Mouse (Mus musculus): ENCODE measurements at regions not wholly inside any gene's neighbourhood (a gene's known extent, or its start where the extent isn't known, plus 50 kb on each side); places are given as distances from the start of the nearest gene placed in this dataset.

DNA sequence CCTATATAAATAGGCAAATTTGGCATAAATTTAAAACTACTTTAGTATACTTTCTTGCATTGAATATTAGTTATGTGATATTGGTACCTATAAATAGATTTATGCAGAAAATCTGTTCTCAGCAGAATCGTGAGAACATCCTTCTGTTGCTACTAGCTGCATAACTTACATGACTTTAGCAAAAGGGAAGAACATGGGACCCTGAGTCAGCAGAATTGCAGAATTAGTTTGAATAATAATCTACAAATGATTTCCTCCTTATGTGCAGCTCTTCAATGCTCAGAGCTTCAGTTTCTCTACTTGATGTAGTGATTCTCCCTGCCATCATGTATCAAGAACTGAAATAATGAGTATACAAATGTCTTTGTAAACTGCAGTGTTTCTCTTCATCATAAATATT is 436.2 kb downstream of the Synb start:
- no peaks in the 10 kb centered on the region for H3K9me3 ChIP-seq (replicated peaks; ENCODE audit: control insufficient read depth, low read length)
- H3K4me3 ChIP-seq (ENCODE audit: low read depth, low read length): no peak overlapping the region
- ATAC-seq (replicated peaks; ENCODE audit: insufficient number of reproducible peaks, low FRiP score, low TSS enrichment, low read depth) (no peak), DNase-seq (ENCODE audit: low spot score) (no peak)
- no peaks in the 10 kb centered on the region for H3K36me3 ChIP-seq (replicated peaks; ENCODE audit: control insufficient read depth, insufficient read depth, low read depth, low read length)
- H3K27me3 ChIP-seq (ENCODE audit: control insufficient read depth, insufficient read depth, low read length): no peaks in the 10 kb centered on the region
- WGBS: 81% methylated on average over 1 of the region's 1 CpGs
- H3K9ac ChIP-seq (replicated peaks; ENCODE audit: low read length): no peak overlapping the region
- no peak overlapping the region for H3K27ac ChIP-seq (replicated peaks; ENCODE audit: low read depth, low read length)
- no peak overlapping the region for H3K4me2 ChIP-seq (ENCODE audit: low read depth, low read length)
- H3K4me1 ChIP-seq (ENCODE audit: control insufficient read depth, insufficient read depth, low read length): no peaks in the 10 kb centered on the region

DNA sequence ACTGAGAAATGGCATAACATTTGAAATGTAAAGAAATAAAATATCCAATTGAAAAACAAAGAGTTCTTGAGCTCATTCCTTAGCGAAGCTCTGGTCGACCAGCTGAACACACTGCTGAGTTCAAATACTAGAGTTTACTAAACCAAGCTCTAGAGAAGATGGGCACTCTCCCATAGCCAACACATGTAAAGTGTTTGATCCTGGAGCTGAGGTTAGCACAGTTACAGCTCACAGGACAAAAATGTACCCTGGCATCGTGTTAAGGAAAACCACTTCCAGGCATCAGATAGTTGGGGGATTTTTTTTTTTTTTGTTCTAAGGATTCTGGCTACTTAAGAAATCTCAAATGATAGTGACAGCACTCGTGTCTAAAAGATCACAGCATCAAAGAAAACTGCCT is 445.6 kb downstream of the Synb start:
- ATAC-seq (replicated peaks; ENCODE audit: insufficient number of reproducible peaks, low FRiP score, low TSS enrichment, low read depth) (no peak), DNase-seq (ENCODE audit: low spot score) (no peak)
- Histone ChIP-seq H3K4me3 (ENCODE audit: low read depth, low read length) (no peak overlapping the region), H3K9ac (replicated peaks; ENCODE audit: low read length) (no peak overlapping the region), H3K27me3 (ENCODE audit: control insufficient read depth, insufficient read depth, low read length) (no peaks in the 10 kb centered on the region), H3K4me1 (ENCODE audit: control insufficient read depth, insufficient read depth, low read length) (no peaks in the 10 kb centered on the region), H3K27ac (replicated peaks; ENCODE audit: low read depth, low read length) (no peak overlapping the region), H3K36me3 (replicated peaks; ENCODE audit: control insufficient read depth, insufficient read depth, low read depth, low read length) (no peaks in the 10 kb centered on the region), H3K9me3 (replicated peaks; ENCODE audit: control insufficient read depth, low read length) (no peaks in the 10 kb centered on the region), H3K4me2 (ENCODE audit: low read depth, low read length) (no peak overlapping the region)
- WGBS: 80% methylated on average over 4 of the region's 4 CpGs

DNA sequence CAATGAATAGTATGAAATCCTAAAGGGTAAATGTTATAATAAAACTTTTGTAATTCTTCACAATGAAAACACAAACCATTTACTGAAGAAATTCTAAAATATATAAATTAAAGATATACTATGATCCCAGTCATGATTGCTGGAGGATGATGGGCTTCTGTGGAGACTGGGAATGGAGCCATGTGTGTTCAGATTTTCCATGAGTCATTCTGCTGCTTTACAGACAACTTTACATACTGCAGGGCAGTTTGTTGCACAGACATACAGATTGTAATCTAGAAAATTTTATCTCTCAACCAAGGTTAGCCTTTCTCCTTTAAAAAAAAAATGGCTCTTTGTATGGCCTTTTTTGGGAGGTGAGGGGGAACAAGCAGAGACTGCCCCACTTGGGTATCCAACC is 446.5 kb downstream of the Synb start:
- ATAC-seq (replicated peaks; ENCODE audit: insufficient number of reproducible peaks, low FRiP score, low TSS enrichment, low read depth): no peak
- Histone ChIP-seq H3K4me2 (ENCODE audit: low read depth, low read length) (no peak overlapping the region), H3K36me3 (replicated peaks; ENCODE audit: control insufficient read depth, insufficient read depth, low read depth, low read length) (no peaks in the 10 kb centered on the region)

DNA sequence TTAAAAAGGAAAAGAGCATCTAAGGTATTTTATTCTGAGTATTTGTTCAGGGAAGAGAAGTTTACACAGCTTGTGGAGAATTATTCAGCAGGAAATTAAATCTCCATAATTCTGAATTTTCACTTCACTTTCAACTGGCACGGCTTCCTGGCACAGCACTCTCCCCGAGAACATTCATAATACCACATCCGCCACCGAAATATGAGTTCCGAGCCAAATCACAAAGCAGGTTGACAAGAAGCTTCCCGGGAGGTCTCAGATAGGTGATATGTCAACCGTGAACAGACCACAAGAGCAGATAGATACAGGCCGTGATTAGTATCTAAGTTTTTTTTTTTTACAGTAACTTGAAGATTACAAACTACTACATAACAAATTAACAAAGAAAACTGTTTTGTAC is 473.9 kb downstream of the Synb start:
- 90% methylated on average over 8 of the region's 8 CpGs for WGBS
- Histone ChIP-seq H3K4me3 (ENCODE audit: low read depth, low read length) (no peak overlapping the region), H3K27me3 (ENCODE audit: control insufficient read depth, insufficient read depth, low read length) (no peaks in the 10 kb centered on the region), H3K4me1 (ENCODE audit: control insufficient read depth, insufficient read depth, low read length) (no peaks in the 10 kb centered on the region), H3K36me3 (replicated peaks; ENCODE audit: control insufficient read depth, insufficient read depth, low read depth, low read length) (no peaks in the 10 kb centered on the region), H3K9ac (replicated peaks; ENCODE audit: low read length) (no peak overlapping the region), H3K27ac (replicated peaks; ENCODE audit: low read depth, low read length) (no peak overlapping the region), H3K4me2 (ENCODE audit: low read depth, low read length) (no peak overlapping the region), H3K9me3 (replicated peaks; ENCODE audit: control insufficient read depth, low read length) (no peaks in the 10 kb centered on the region)
- no peak for ATAC-seq (replicated peaks; ENCODE audit: insufficient number of reproducible peaks, low FRiP score, low TSS enrichment, low read depth)
- DNase-seq (ENCODE audit: low spot score): no peak

More for the DNA sequence above, 446.5 kb downstream of the Synb start:
- Histone ChIP-seq H3K27me3 (ENCODE audit: control insufficient read depth, insufficient read depth, low read length) (no peaks in the 10 kb centered on the region), H3K9ac (replicated peaks; ENCODE audit: low read length) (no peak overlapping the region), H3K9me3 (replicated peaks; ENCODE audit: control insufficient read depth, low read length) (no peaks in the 10 kb centered on the region), H3K27ac (replicated peaks; ENCODE audit: low read depth, low read length) (no peak overlapping the region), H3K4me3 (ENCODE audit: low read depth, low read length) (no peak overlapping the region), H3K4me1 (ENCODE audit: control insufficient read depth, insufficient read depth, low read length) (no peaks in the 10 kb centered on the region)
- no peak for DNase-seq (ENCODE audit: low spot score)

DNA sequence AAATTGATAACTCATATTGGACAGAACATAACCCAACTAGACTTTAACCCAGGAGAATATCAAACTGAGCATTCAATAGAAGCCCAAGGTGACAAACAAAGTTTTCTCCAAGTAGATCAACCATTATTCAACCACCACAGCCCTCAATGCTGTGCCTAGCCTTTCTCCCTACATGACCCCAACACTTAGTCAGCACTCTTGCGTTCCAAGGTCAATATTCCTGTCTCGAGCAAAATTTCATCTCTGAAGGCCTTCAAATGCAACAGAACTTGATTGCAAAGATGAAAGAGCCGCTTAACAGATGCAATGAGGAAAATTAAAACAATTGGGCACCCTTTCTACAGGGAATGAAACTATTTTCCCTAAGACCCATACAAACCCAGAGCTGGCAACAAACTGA is 485.1 kb downstream of the Synb start:
- DNase-seq (ENCODE audit: low spot score) (no peak), ATAC-seq (replicated peaks; ENCODE audit: insufficient number of reproducible peaks, low FRiP score, low TSS enrichment, low read depth) (no peak)
- Histone ChIP-seq H3K4me3 (ENCODE audit: low read depth, low read length) (no peak overlapping the region), H3K9ac (replicated peaks; ENCODE audit: low read length) (no peak overlapping the region), H3K27ac (replicated peaks; ENCODE audit: low read depth, low read length) (no peak overlapping the region), H3K4me2 (ENCODE audit: low read depth, low read length) (no peak overlapping the region), H3K36me3 (replicated peaks; ENCODE audit: control insufficient read depth, insufficient read depth, low read depth, low read length) (no peaks in the 10 kb centered on the region), H3K9me3 (replicated peaks; ENCODE audit: control insufficient read depth, low read length) (no peaks in the 10 kb centered on the region), H3K4me1 (ENCODE audit: control insufficient read depth, insufficient read depth, low read length) (no peaks in the 10 kb centered on the region), H3K27me3 (ENCODE audit: control insufficient read depth, insufficient read depth, low read length) (no peaks in the 10 kb centered on the region)
- WGBS: 86% methylated on average over 3 of the region's 3 CpGs

DNA sequence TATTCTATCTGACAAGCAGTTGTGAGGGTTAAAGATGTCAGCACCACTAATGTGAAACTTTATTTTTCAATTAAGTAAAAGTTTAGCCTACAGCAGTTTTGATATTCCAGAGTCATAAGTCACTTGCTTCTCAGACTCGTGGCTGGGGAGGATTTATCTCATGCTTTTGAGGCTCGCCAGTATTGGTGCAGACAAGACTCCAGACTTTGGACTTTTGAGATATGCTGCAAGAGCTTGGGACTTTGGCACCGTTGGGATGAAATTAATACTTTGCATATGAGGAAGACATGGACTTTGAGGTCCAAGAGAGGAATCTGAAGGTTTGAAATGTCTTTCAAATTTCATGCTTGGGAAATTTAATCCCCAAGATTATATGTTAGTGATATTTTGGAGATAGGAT is 486.2 kb downstream of the Synb start:
- no peak overlapping the region for H3K4me2 ChIP-seq (ENCODE audit: low read depth, low read length)
- no peaks in the 10 kb centered on the region for H3K36me3 ChIP-seq (replicated peaks; ENCODE audit: control insufficient read depth, insufficient read depth, low read depth, low read length)
- no peaks in the 10 kb centered on the region for H3K4me1 ChIP-seq (ENCODE audit: control insufficient read depth, insufficient read depth, low read length)
- 76% methylated on average over 3 of the region's 3 CpGs for WGBS
- H3K27ac ChIP-seq (replicated peaks; ENCODE audit: low read depth, low read length): no peak overlapping the region
- no peak for DNase-seq (ENCODE audit: low spot score)
- no peak overlapping the region for H3K9ac ChIP-seq (replicated peaks; ENCODE audit: low read length)
- H3K27me3 ChIP-seq (ENCODE audit: control insufficient read depth, insufficient read depth, low read length): no peaks in the 10 kb centered on the region
- H3K9me3 ChIP-seq (replicated peaks; ENCODE audit: control insufficient read depth, low read length): no peaks in the 10 kb centered on the region
- H3K4me3 ChIP-seq (ENCODE audit: low read depth, low read length): no peak overlapping the region
- ATAC-seq (replicated peaks; ENCODE audit: insufficient number of reproducible peaks, low FRiP score, low TSS enrichment, low read depth): no peak

DNA sequence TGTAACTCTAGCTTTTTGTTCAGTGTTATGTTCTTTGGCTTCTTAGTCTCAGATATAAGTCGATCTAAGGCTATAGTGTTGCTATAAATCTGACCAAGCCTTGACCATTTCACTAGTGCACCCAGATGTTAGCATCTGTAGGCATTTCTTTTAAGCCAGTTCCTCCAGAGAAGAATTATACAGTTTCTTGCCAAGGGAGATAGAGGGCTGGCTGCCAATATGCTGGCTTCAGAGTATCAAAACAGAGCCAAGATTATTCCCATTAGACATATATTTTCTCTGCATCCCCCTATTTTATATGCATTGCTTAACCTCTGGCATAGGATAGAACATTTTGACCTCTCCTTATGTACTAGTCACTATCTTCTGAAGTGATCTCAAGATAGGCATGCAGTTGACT is 487.5 kb downstream of the Synb start:
- no peak overlapping the region for H3K9ac ChIP-seq (replicated peaks; ENCODE audit: low read length)
- no peak overlapping the region for H3K27ac ChIP-seq (replicated peaks; ENCODE audit: low read depth, low read length)
- no peak overlapping the region for H3K4me3 ChIP-seq (ENCODE audit: low read depth, low read length)
- no peaks in the 10 kb centered on the region for H3K27me3 ChIP-seq (ENCODE audit: control insufficient read depth, insufficient read depth, low read length)
- DNase-seq (ENCODE audit: low spot score) (no peak), ATAC-seq (replicated peaks; ENCODE audit: insufficient number of reproducible peaks, low FRiP score, low TSS enrichment, low read depth) (no peak)
- H3K36me3 ChIP-seq (replicated peaks; ENCODE audit: control insufficient read depth, insufficient read depth, low read depth, low read length): no peaks in the 10 kb centered on the region
- no peak overlapping the region for H3K4me2 ChIP-seq (ENCODE audit: low read depth, low read length)
- 85% methylated on average over 1 of the region's 1 CpGs for WGBS
- H3K4me1 ChIP-seq (ENCODE audit: control insufficient read depth, insufficient read depth, low read length): no peaks in the 10 kb centered on the region
- no peaks in the 10 kb centered on the region for H3K9me3 ChIP-seq (replicated peaks; ENCODE audit: control insufficient read depth, low read length)

DNA sequence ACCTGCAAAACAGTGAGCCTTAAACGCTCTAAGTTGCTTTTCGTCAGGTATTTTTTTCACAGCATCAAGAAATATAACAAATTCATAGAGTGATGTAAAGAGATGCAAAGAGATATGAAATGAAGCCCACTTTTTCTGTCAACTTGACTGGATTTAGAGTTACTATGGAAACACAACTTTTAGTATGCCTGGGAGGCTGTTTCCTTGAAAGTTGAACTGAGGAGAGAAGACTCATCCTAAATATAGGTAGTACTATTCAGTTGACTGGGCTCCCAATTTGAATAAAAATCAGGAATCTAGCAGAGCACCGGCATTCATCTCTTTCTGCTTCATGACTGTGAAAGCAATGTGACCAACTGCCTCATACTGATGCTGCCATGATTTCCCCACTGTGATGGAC is 509.7 kb downstream of the Synb start:
- Histone ChIP-seq H3K27ac (replicated peaks; ENCODE audit: low read depth, low read length) (no peak overlapping the region), H3K9ac (replicated peaks; ENCODE audit: low read length) (no peak overlapping the region), H3K4me2 (ENCODE audit: low read depth, low read length) (no peak overlapping the region), H3K36me3 (replicated peaks; ENCODE audit: control insufficient read depth, insufficient read depth, low read depth, low read length) (no peaks in the 10 kb centered on the region), H3K4me1 (ENCODE audit: control insufficient read depth, insufficient read depth, low read length) (no peaks in the 10 kb centered on the region), H3K9me3 (replicated peaks; ENCODE audit: control insufficient read depth, low read length) (no peaks in the 10 kb centered on the region), H3K4me3 (ENCODE audit: low read depth, low read length) (no peak overlapping the region), H3K27me3 (ENCODE audit: control insufficient read depth, insufficient read depth, low read length) (no peaks in the 10 kb centered on the region)
- no peak for ATAC-seq (replicated peaks; ENCODE audit: insufficient number of reproducible peaks, low FRiP score, low TSS enrichment, low read depth)
- 93% methylated on average over 3 of the region's 3 CpGs for WGBS
- no peak for DNase-seq (ENCODE audit: low spot score)

DNA sequence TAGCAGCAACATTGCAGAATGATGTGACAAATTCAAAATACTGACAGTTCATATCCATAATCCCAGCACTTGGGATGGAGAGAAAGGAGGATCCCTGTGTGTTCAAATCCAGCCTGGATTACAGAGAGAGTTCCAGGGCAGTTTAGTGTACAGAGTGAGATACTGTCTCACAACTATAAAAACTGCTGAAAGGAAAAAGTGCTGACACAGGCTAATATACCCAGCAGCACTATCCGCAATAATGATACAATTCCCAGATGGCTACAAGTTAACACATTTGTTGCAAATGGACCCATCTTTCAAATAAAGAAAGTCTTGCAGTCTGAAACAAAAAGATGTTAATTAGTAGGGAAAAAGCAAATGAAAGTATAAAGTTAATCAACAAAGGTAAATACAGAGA is 510.9 kb downstream of the Synb start:
- ATAC-seq (replicated peaks; ENCODE audit: insufficient number of reproducible peaks, low FRiP score, low TSS enrichment, low read depth): no peak
- 98% methylated on average over 1 of the region's 1 CpGs for WGBS
- no peak overlapping the region for H3K27ac ChIP-seq (replicated peaks; ENCODE audit: low read depth, low read length)
- no peak overlapping the region for H3K4me2 ChIP-seq (ENCODE audit: low read depth, low read length)
- H3K9ac ChIP-seq (replicated peaks; ENCODE audit: low read length): no peak overlapping the region
- no peaks in the 10 kb centered on the region for H3K9me3 ChIP-seq (replicated peaks; ENCODE audit: control insufficient read depth, low read length)
- no peaks in the 10 kb centered on the region for H3K27me3 ChIP-seq (ENCODE audit: control insufficient read depth, insufficient read depth, low read length)
- DNase-seq (ENCODE audit: low spot score): no peak
- H3K36me3 ChIP-seq (replicated peaks; ENCODE audit: control insufficient read depth, insufficient read depth, low read depth, low read length): no peaks in the 10 kb centered on the region
- H3K4me1 ChIP-seq (ENCODE audit: control insufficient read depth, insufficient read depth, low read length): no peaks in the 10 kb centered on the region
- H3K4me3 ChIP-seq (ENCODE audit: low read depth, low read length): no peak overlapping the region
